Mouse (Mus musculus): ENCODE results near the gene 5730596B20Rik.

GRCm38 (mm10) chr6:52190410-52190809, 13.1 kb downstream of the 5730596B20Rik start:
- TF ChIP-seq POLR2A (IDR thresholded peaks at IDR 0.05; ENCODE audit: low read depth, low read length) (no peak), CTCF (IDR thresholded peaks at IDR 0.05; ENCODE audit: borderline replicate concordance, insufficient read depth, low read length) (no peak)
